Mouse (Mus musculus): ENCODE results near the gene Nelfe. TPM values are rescaled to one million over a fixed set of nuclear protein-coding genes. Genes with fewer than 3 reads are reported as not detected.
A peak's percentile ranks its signal among the peaks of the same experiment; 100 is the strongest.

Gene Nelfe
- polyA plus RNA-seq, 1 experiment from 2014 or later: 85.8 TPM

- ATAC-seq (ENCODE audit: low read depth) (peak; percentile 60; the same call in 1 of the 2 replicates), DNase-seq (ENCODE audit: low spot score) (peak; percentile 33)
- 48% methylated on average over 11 of the region's 11 CpGs for WGBS
- Histone ChIP-seq H3K4me2 (ENCODE audit: low read depth, low read length) (peak within 1 kb of the TSS; percentile 23), H3K36me3 (ENCODE audit: control insufficient read depth, insufficient read depth, low read length) (no peaks in the 10 kb centered on the region), H3K9me3 (ENCODE audit: control insufficient read depth, low read length) (no peaks in the 10 kb centered on the region), H3K9ac (ENCODE audit: low read depth, low read length) (no peak within 1 kb of the TSS; the same call in 1 of the 2 replicates), H3K4me1 (ENCODE audit: control insufficient read depth, insufficient read depth, low read length) (peaks cover 13% of the 10 kb centered on the region; the same call in 1 of the 2 replicates), H3K27me3 (replicated peaks; ENCODE audit: control insufficient read depth, insufficient read depth, low read length) (no peaks in the 10 kb centered on the region), H3K27ac (replicated peaks; ENCODE audit: low read depth, low read length) (0 out of 2 replicates have a peak within 1 kb of the TSS, but pooled peaks have one; percentile 39), H3K4me3 (ENCODE audit: low read depth, low read length) (no peak within 1 kb of the TSS)
These were observed 29.2 kb downstream of the Nelfe start, which contains the start of gene Zbtb12 for GRCm38 (mm10) chr17:34879336-34879879. Gene Zbtb12 (plus strand): TSS chr17:34879483.

GRCm38 (mm10) chr17:34881166-34881565, 31.0 kb downstream of the Nelfe start:
- DNase-seq (ENCODE audit: low spot score): no peak
- no peak overlapping the region for H3K27ac ChIP-seq (replicated peaks; ENCODE audit: low read depth, low read length)
- no peak overlapping the region for H3K9ac ChIP-seq (ENCODE audit: low read depth, low read length)
- peaks cover 13% of the 10 kb centered on the region; the same call in 1 of the 2 replicates for H3K4me1 ChIP-seq (ENCODE audit: control insufficient read depth, insufficient read depth, low read length)
- H3K36me3 ChIP-seq (ENCODE audit: control insufficient read depth, insufficient read depth, low read length): no peaks in the 10 kb centered on the region
- H3K9me3 ChIP-seq (ENCODE audit: control insufficient read depth, low read length): no peaks in the 10 kb centered on the region
- H3K4me2 ChIP-seq (ENCODE audit: low read depth, low read length): no peak overlapping the region
- no peaks in the 10 kb centered on the region for H3K27me3 ChIP-seq (replicated peaks; ENCODE audit: control insufficient read depth, insufficient read depth, low read length)
- ATAC-seq (ENCODE audit: low read depth): no peak
- H3K4me3 ChIP-seq (ENCODE audit: low read depth, low read length): no peak overlapping the region

GRCm38 (mm10) chr17:34881683-34882310, 31.6 kb downstream of the Nelfe start, which contains the start of gene Gm20547:
Gene Gm20547 (minus strand): TSS chr17:34882042.
- 5% methylated on average over 15 of the region's 15 CpGs for WGBS
- peaks cover 13% of the 10 kb centered on the region; the same call in 1 of the 2 replicates for H3K4me1 ChIP-seq (ENCODE audit: control insufficient read depth, insufficient read depth, low read length)
- no peaks in the 10 kb centered on the region for H3K9me3 ChIP-seq (ENCODE audit: control insufficient read depth, low read length)
- no peaks in the 10 kb centered on the region for H3K27me3 ChIP-seq (replicated peaks; ENCODE audit: control insufficient read depth, insufficient read depth, low read length)
- peak within 1 kb of the TSS; percentile 17; the same call in 1 of the 2 replicates for H3K4me3 ChIP-seq (ENCODE audit: low read depth, low read length)
- H3K27ac ChIP-seq (replicated peaks; ENCODE audit: low read depth, low read length): no peak within 1 kb of the TSS
- no peak for DNase-seq (ENCODE audit: low spot score)
- peak within 1 kb of the TSS; percentile 49; the same call in 1 of the 2 replicates for H3K9ac ChIP-seq (ENCODE audit: low read depth, low read length)
- ATAC-seq (ENCODE audit: low read depth): no peak
- peak within 1 kb of the TSS; percentile 37 for H3K4me2 ChIP-seq (ENCODE audit: low read depth, low read length)
- no peaks in the 10 kb centered on the region for H3K36me3 ChIP-seq (ENCODE audit: control insufficient read depth, insufficient read depth, low read length)

- no peaks in the 10 kb centered on the region for H3K36me3 ChIP-seq (ENCODE audit: control insufficient read depth, insufficient read depth, low read length)
- no peaks in the 10 kb centered on the region for H3K27me3 ChIP-seq (replicated peaks; ENCODE audit: control insufficient read depth, insufficient read depth, low read length)
- 0 out of 2 replicates have a peak overlapping the region, but pooled peaks have one; percentile 34 for H3K27ac ChIP-seq (replicated peaks; ENCODE audit: low read depth, low read length)
- DNase-seq (ENCODE audit: low spot score): no peak
- ATAC-seq (ENCODE audit: low read depth): no peak
- WGBS: 60% methylated on average over 3 of the region's 3 CpGs
- H3K4me1 ChIP-seq (ENCODE audit: control insufficient read depth, insufficient read depth, low read length): peaks cover 13% of the 10 kb centered on the region; the same call in 1 of the 2 replicates
- H3K9ac ChIP-seq (ENCODE audit: low read depth, low read length): no peak overlapping the region
- H3K4me2 ChIP-seq (ENCODE audit: low read depth, low read length): no peak overlapping the region
- no peaks in the 10 kb centered on the region for H3K9me3 ChIP-seq (ENCODE audit: control insufficient read depth, low read length)
- H3K4me3 ChIP-seq (ENCODE audit: low read depth, low read length): no peak overlapping the region
These were observed 33.1 kb downstream of the Nelfe start for GRCm38 (mm10) chr17:34883332-34883731.

GRCm38 (mm10) chr17:34884704-34885103, 34.5 kb downstream of the Nelfe start:
- Histone ChIP-seq H3K27me3 (replicated peaks; ENCODE audit: control insufficient read depth, insufficient read depth, low read length) (no peaks in the 10 kb centered on the region), H3K27ac (replicated peaks; ENCODE audit: low read depth, low read length) (no peak overlapping the region; the same call in 1 of the 2 replicates), H3K4me2 (ENCODE audit: low read depth, low read length) (no peak overlapping the region), H3K9me3 (ENCODE audit: control insufficient read depth, low read length) (no peaks in the 10 kb centered on the region), H3K4me1 (ENCODE audit: control insufficient read depth, insufficient read depth, low read length) (peaks cover 8% of the 10 kb centered on the region; the same call in 1 of the 2 replicates), H3K4me3 (ENCODE audit: low read depth, low read length) (no peak overlapping the region), H3K9ac (ENCODE audit: low read depth, low read length) (no peak overlapping the region), H3K36me3 (ENCODE audit: control insufficient read depth, insufficient read depth, low read length) (no peaks in the 10 kb centered on the region)
- 88% methylated on average over 6 of the region's 6 CpGs for WGBS
- ATAC-seq (ENCODE audit: low read depth) (no peak), DNase-seq (ENCODE audit: low spot score) (no peak)

GRCm38 (mm10) chr17:34885615-34886014, 35.4 kb downstream of the Nelfe start:
- no peak overlapping the region for H3K4me3 ChIP-seq (ENCODE audit: low read depth, low read length)
- no peak overlapping the region for H3K27ac ChIP-seq (replicated peaks; ENCODE audit: low read depth, low read length)
- no peaks in the 10 kb centered on the region for H3K27me3 ChIP-seq (replicated peaks; ENCODE audit: control insufficient read depth, insufficient read depth, low read length)
- H3K4me2 ChIP-seq (ENCODE audit: low read depth, low read length): no peak overlapping the region
- 61% methylated on average over 3 of the region's 3 CpGs for WGBS
- H3K36me3 ChIP-seq (ENCODE audit: control insufficient read depth, insufficient read depth, low read length): no peaks in the 10 kb centered on the region
- peaks cover 6% of the 10 kb centered on the region; the same call in 1 of the 2 replicates for H3K4me1 ChIP-seq (ENCODE audit: control insufficient read depth, insufficient read depth, low read length)
- no peak for ATAC-seq (ENCODE audit: low read depth)
- DNase-seq (ENCODE audit: low spot score): no peak
- H3K9ac ChIP-seq (ENCODE audit: low read depth, low read length): no peak overlapping the region
- no peaks in the 10 kb centered on the region for H3K9me3 ChIP-seq (ENCODE audit: control insufficient read depth, low read length)

GRCm38 (mm10) chr17:34887942-34888341, 37.8 kb downstream of the Nelfe start:
- no peak overlapping the region for H3K9ac ChIP-seq (ENCODE audit: low read depth, low read length)
- H3K9me3 ChIP-seq (ENCODE audit: control insufficient read depth, low read length): no peaks in the 10 kb centered on the region
- no peak overlapping the region for H3K27ac ChIP-seq (replicated peaks; ENCODE audit: low read depth, low read length)
- 85% methylated on average over 5 of the region's 5 CpGs for WGBS
- H3K4me1 ChIP-seq (ENCODE audit: control insufficient read depth, insufficient read depth, low read length): no peaks in the 10 kb centered on the region; the same call in 1 of the 2 replicates
- no peak overlapping the region for H3K4me3 ChIP-seq (ENCODE audit: low read depth, low read length)
- DNase-seq (ENCODE audit: low spot score) (no peak), ATAC-seq (ENCODE audit: low read depth) (no peak)
- no peaks in the 10 kb centered on the region for H3K27me3 ChIP-seq (replicated peaks; ENCODE audit: control insufficient read depth, insufficient read depth, low read length)
- H3K4me2 ChIP-seq (ENCODE audit: low read depth, low read length): no peak overlapping the region
- H3K36me3 ChIP-seq (ENCODE audit: control insufficient read depth, insufficient read depth, low read length): no peaks in the 10 kb centered on the region

GRCm38 (mm10) chr17:34890074-34890743, 40.0 kb downstream of the Nelfe start:
- Histone ChIP-seq H3K4me2 (ENCODE audit: low read depth, low read length) (no peak overlapping the region), H3K36me3 (ENCODE audit: control insufficient read depth, insufficient read depth, low read length) (no peaks in the 10 kb centered on the region), H3K9me3 (ENCODE audit: control insufficient read depth, low read length) (no peaks in the 10 kb centered on the region), H3K27me3 (replicated peaks; ENCODE audit: control insufficient read depth, insufficient read depth, low read length) (no peaks in the 10 kb centered on the region), H3K27ac (replicated peaks; ENCODE audit: low read depth, low read length) (no peak overlapping the region), H3K9ac (ENCODE audit: low read depth, low read length) (no peak overlapping the region; the same call in 1 of the 2 replicates), H3K4me1 (ENCODE audit: control insufficient read depth, insufficient read depth, low read length) (no peaks in the 10 kb centered on the region), H3K4me3 (ENCODE audit: low read depth, low read length) (no peak overlapping the region)
- 82% methylated on average over 12 of the region's 12 CpGs for WGBS
- no peak for DNase-seq (ENCODE audit: low spot score)
- ATAC-seq (ENCODE audit: low read depth): no peak
